Comparison of ENCODE assay signal across 8 mouse cellular contexts in genomic region chr15:78831720-78832657, GRCm38 (mm10). TPM values are rescaled to one million over a fixed set of nuclear protein-coding genes. Genes with fewer than 3 reads are reported as not detected.
A peak's percentile ranks its signal among the peaks of the same experiment; 100 is the strongest.
DNase-seq lines count a peak whose midpoint lies in the region; ATAC-seq lines count a peak whose summit lies in the region.

No protein-coding gene starts in this region.

- H3K27ac ChIP-seq in embryonic facial prominence, embryonic 12.5 days = peak overlapping the region; percentile 52; the same call in 1 of the 2 replicates
- H3K27ac ChIP-seq in intestine, embryonic 16.5 days (ENCODE audit: low read length) = peak overlapping the region; percentile 95
- H3K27ac ChIP-seq in liver, embryonic 16.5 days (ENCODE audit: low read length) = peak overlapping the region; percentile 80
- H3K27ac ChIP-seq in neural tube, embryonic 15.5 days (replicated peaks) = peak overlapping the region; percentile 77

- intact Hi-C loops in left cerebral cortex, postnatal 14 days (cut with DNase I) = no loop called here

- 0 out of 2 replicates have a peak, but pooled peaks have one; percentile 22 for ATAC-seq in embryonic facial prominence, embryonic 12.5 days (ENCODE audit: insufficient number of reproducible peaks, insufficient read depth, low FRiP score, low TSS enrichment)
- peak; percentile 63 for ATAC-seq in intestine, embryonic 16.5 days
- peak; percentile 64 for ATAC-seq in liver, embryonic 16.5 days (ENCODE audit: low read depth)
- peak; percentile 28; the same call in 1 of the 2 replicates for ATAC-seq in neural tube, embryonic 15.5 days (ENCODE audit: low FRiP score)

- no peaks in the 10 kb centered on the region for H3K36me3 ChIP-seq in embryonic facial prominence, embryonic 12.5 days
- H3K36me3 ChIP-seq in intestine, embryonic 16.5 days (ENCODE audit: control insufficient read depth, insufficient read depth, low read length) = no peaks in the 10 kb centered on the region
- H3K36me3 ChIP-seq in liver, embryonic 16.5 days (ENCODE audit: control insufficient read depth, insufficient read depth) = no peaks in the 10 kb centered on the region
- no peaks in the 10 kb centered on the region for H3K36me3 ChIP-seq in neural tube, embryonic 15.5 days

- H3K27me3 ChIP-seq in embryonic facial prominence, embryonic 12.5 days = peaks cover 7% of the 10 kb centered on the region
- no peaks in the 10 kb centered on the region for H3K27me3 ChIP-seq in intestine, embryonic 16.5 days (replicated peaks; ENCODE audit: control insufficient read depth, insufficient read depth, low read length)
- H3K27me3 ChIP-seq in liver, embryonic 16.5 days (ENCODE audit: control insufficient read depth, insufficient read depth, low read depth, low read length) = no peaks in the 10 kb centered on the region
- H3K27me3 ChIP-seq in neural tube, embryonic 15.5 days (replicated peaks) = peaks cover 15% of the 10 kb centered on the region

- H3K4me3 ChIP-seq in embryonic facial prominence, embryonic 12.5 days = no peak overlapping the region
- H3K4me3 ChIP-seq in intestine, embryonic 16.5 days (ENCODE audit: low read length) = peak overlapping the region; percentile 0
- no peak overlapping the region for H3K4me3 ChIP-seq in liver, embryonic 16.5 days (ENCODE audit: low read depth, low read length)
- H3K4me3 ChIP-seq in neural tube, embryonic 15.5 days (replicated peaks) = no peak overlapping the region

- DNase-seq in heart, adult 18-20 months = peak; percentile 63 to 86
- no peak for DNase-seq in c-Kit-positive CD71-positive TER-119-positive erythroid progenitor cells, embryonic 14.5 days (ENCODE audit: low spot score)
- no peak for DNase-seq in cerebellum, adult 18-20 months
- no peak for DNase-seq in left cerebral cortex, postnatal 14 days (ENCODE audit: low spot score in 2 of 2)

- 0 out of 2 replicates have a peak overlapping the region, but pooled peaks have one; percentile 24 for H3K9ac ChIP-seq in embryonic facial prominence, embryonic 12.5 days
- peak overlapping the region; percentile 64 for H3K9ac ChIP-seq in intestine, embryonic 16.5 days (ENCODE audit: low read depth, low read length)
- no peak overlapping the region for H3K9ac ChIP-seq in liver, embryonic 16.5 days (ENCODE audit: low read depth, low read length)
- no peak overlapping the region for H3K9ac ChIP-seq in neural tube, embryonic 15.5 days (replicated peaks)

- H3K4me1 ChIP-seq in embryonic facial prominence, embryonic 12.5 days = peaks cover 38% of the 10 kb centered on the region
- peaks cover 64% of the 10 kb centered on the region for H3K4me1 ChIP-seq in intestine, embryonic 16.5 days (ENCODE audit: control insufficient read depth, insufficient read depth, low read length)
- peaks cover 27% of the 10 kb centered on the region for H3K4me1 ChIP-seq in liver, embryonic 16.5 days (ENCODE audit: control insufficient read depth, low read depth, low read length)
- peaks cover 44% of the 10 kb centered on the region for H3K4me1 ChIP-seq in neural tube, embryonic 15.5 days

- no peak overlapping the region; the same call in 1 of the 2 replicates for H3K4me2 ChIP-seq in embryonic facial prominence, embryonic 12.5 days (replicated peaks)
- H3K4me2 ChIP-seq in intestine, embryonic 16.5 days (ENCODE audit: low read depth, low read length) = peak overlapping the region; percentile 19
- peak overlapping the region; percentile 17; the same call in 1 of the 2 replicates for H3K4me2 ChIP-seq in liver, embryonic 16.5 days (ENCODE audit: low read depth, low read length)
- no peak overlapping the region for H3K4me2 ChIP-seq in neural tube, embryonic 15.5 days

- H3K9me3 ChIP-seq in embryonic facial prominence, embryonic 12.5 days = no peaks in the 10 kb centered on the region
- H3K9me3 ChIP-seq in intestine, embryonic 16.5 days (ENCODE audit: control insufficient read depth, low read length) = no peaks in the 10 kb centered on the region
- H3K9me3 ChIP-seq in liver, embryonic 16.5 days (replicated peaks; ENCODE audit: control insufficient read depth, low read length) = no peaks in the 10 kb centered on the region
- no peaks in the 10 kb centered on the region for H3K9me3 ChIP-seq in neural tube, embryonic 15.5 days (replicated peaks)

- 32% methylated on average over 19 of the region's 19 CpGs for WGBS in embryonic facial prominence, embryonic 12.5 days
- WGBS in intestine, embryonic 16.5 days = 37% methylated on average over 19 of the region's 19 CpGs
- WGBS in liver, embryonic 16.5 days (ENCODE audit: insufficient replicate concordance) = 49% methylated on average over 19 of the region's 19 CpGs
- WGBS in neural tube, embryonic 15.5 days = 53% methylated on average over 18 of the region's 19 CpGs

RNA-seq across cellular contexts. Expression of gene Cdc42ep1, which starts 10.4 kb away (rescaled TPM):
- 25.6 and 25.7 TPM in 2 replicates for polyA plus RNA-seq in embryonic facial prominence, embryonic 12.5 days (2016; fragmentation: Nextera tagmentation; extraction: Ambion mirVana)
- total RNA-seq in heart, adult 18-20 months (2021) = 10 to 100 TPM; 26.3 to 27.9 TPM
- 34.5 and 36.1 TPM in 2 replicates for polyA plus RNA-seq in intestine, embryonic 16.5 days (2015; fragmentation: Nextera tagmentation; extraction: Ambion mirVana)
- 12.1 and 13.1 TPM in 2 replicates for polyA plus RNA-seq in liver, embryonic 16.5 days (2015; fragmentation: Nextera tagmentation; extraction: Ambion mirVana)
- 12.0 and 16.2 TPM in 2 replicates for polyA plus RNA-seq in neural tube, embryonic 15.5 days (2015; fragmentation: Nextera tagmentation; extraction: Ambion mirVana)
- 10 to 100 TPM in 1 of 2 experiments, 1 to 10 TPM in 1; 6.5 to 11.0 TPM for total RNA-seq in left cerebral cortex, postnatal 14 days (2021)

RNA-seq across cellular contexts. Expression of gene Lgals2, which starts 23.3 kb away (rescaled TPM):
- not detected in 2 replicates for polyA plus RNA-seq in embryonic facial prominence, embryonic 12.5 days (2016; fragmentation: Nextera tagmentation; extraction: Ambion mirVana)
- not detected for total RNA-seq in heart, adult 18-20 months (2021)
- polyA plus RNA-seq in intestine, embryonic 16.5 days (2015; fragmentation: Nextera tagmentation; extraction: Ambion mirVana) = 1,298 and 1,309 TPM in 2 replicates
- 9.1 and 15.8 TPM in 2 replicates for polyA plus RNA-seq in liver, embryonic 16.5 days (2015; fragmentation: Nextera tagmentation; extraction: Ambion mirVana)
- polyA plus RNA-seq in neural tube, embryonic 15.5 days (2015; fragmentation: Nextera tagmentation; extraction: Ambion mirVana) = 26.1 TPM in 1 of 2 replicates, not detected in the other
- not detected for total RNA-seq in left cerebral cortex, postnatal 14 days (2021)

RNA-seq across cellular contexts. Expression of gene Card10, which starts 29.1 kb away (rescaled TPM):
- polyA plus RNA-seq in embryonic facial prominence, embryonic 12.5 days (2016; fragmentation: Nextera tagmentation; extraction: Ambion mirVana) = 3.6 TPM in 2 replicates
- 10 to 100 TPM; 14.1 to 14.5 TPM for total RNA-seq in heart, adult 18-20 months (2021)
- polyA plus RNA-seq in intestine, embryonic 16.5 days (2015; fragmentation: Nextera tagmentation; extraction: Ambion mirVana) = 5.2 and 6.1 TPM in 2 replicates
- polyA plus RNA-seq in liver, embryonic 16.5 days (2015; fragmentation: Nextera tagmentation; extraction: Ambion mirVana) = 1.8 and 2.1 TPM in 2 replicates
- polyA plus RNA-seq in neural tube, embryonic 15.5 days (2015; fragmentation: Nextera tagmentation; extraction: Ambion mirVana) = 1.9 and 3.7 TPM in 2 replicates
- total RNA-seq in left cerebral cortex, postnatal 14 days (2021) = 1 to 10 TPM; 4.0 to 5.1 TPM

RNA-seq across cellular contexts. Expression of gene Gga1, which starts 45.0 kb away (rescaled TPM):
- 50.0 and 51.1 TPM in 2 replicates for polyA plus RNA-seq in embryonic facial prominence, embryonic 12.5 days (2016; fragmentation: Nextera tagmentation; extraction: Ambion mirVana)
- total RNA-seq in heart, adult 18-20 months (2021) = 10 to 100 TPM; 40.3 to 45.2 TPM
- polyA plus RNA-seq in intestine, embryonic 16.5 days (2015; fragmentation: Nextera tagmentation; extraction: Ambion mirVana) = 56.3 and 57.4 TPM in 2 replicates
- 18.6 and 19.6 TPM in 2 replicates for polyA plus RNA-seq in liver, embryonic 16.5 days (2015; fragmentation: Nextera tagmentation; extraction: Ambion mirVana)
- polyA plus RNA-seq in neural tube, embryonic 15.5 days (2015; fragmentation: Nextera tagmentation; extraction: Ambion mirVana) = 42.6 and 44.1 TPM in 2 replicates
- 10 to 100 TPM; 53.7 to 56.3 TPM for total RNA-seq in left cerebral cortex, postnatal 14 days (2021)

RNA-seq across cellular contexts. Expression of gene Mfng, which starts 58.7 kb away (rescaled TPM):
- polyA plus RNA-seq in embryonic facial prominence, embryonic 12.5 days (2016; fragmentation: Nextera tagmentation; extraction: Ambion mirVana) = 29.1 and 29.3 TPM in 2 replicates
- 10 to 100 TPM; 10.8 to 11.0 TPM for total RNA-seq in heart, adult 18-20 months (2021)
- polyA plus RNA-seq in intestine, embryonic 16.5 days (2015; fragmentation: Nextera tagmentation; extraction: Ambion mirVana) = 17.2 and 18.2 TPM in 2 replicates
- polyA plus RNA-seq in liver, embryonic 16.5 days (2015; fragmentation: Nextera tagmentation; extraction: Ambion mirVana) = 4.5 and 5.4 TPM in 2 replicates
- polyA plus RNA-seq in neural tube, embryonic 15.5 days (2015; fragmentation: Nextera tagmentation; extraction: Ambion mirVana) = 14.5 and 22.6 TPM in 2 replicates
- 1 to 10 TPM; 5.6 to 6.7 TPM for total RNA-seq in left cerebral cortex, postnatal 14 days (2021)

Comparison
In these comparisons a context has a peak if more than half of its experiments do, and no peak if none do; other contexts are left out.
1. H3K4me2 ChIP-seq: peak in intestine, embryonic 16.5 days (single experiment) and liver, embryonic 16.5 days (single experiment); none in embryonic facial prominence, embryonic 12.5 days (single experiment) and neural tube, embryonic 15.5 days (single experiment).
2. H3K9ac ChIP-seq: peak in embryonic facial prominence, embryonic 12.5 days (single experiment) and intestine, embryonic 16.5 days (single experiment); none in liver, embryonic 16.5 days (single experiment) and neural tube, embryonic 15.5 days (single experiment).
3. DNase-seq: peak in heart, adult 18-20 months (2 of 2); none in c-Kit-positive CD71-positive TER-119-positive erythroid progenitor cells, embryonic 14.5 days (single experiment), cerebellum, adult 18-20 months (0 of 2) and left cerebral cortex, postnatal 14 days (0 of 2).
4. RNA of gene Lgals2, which starts 23.3 kb away (polyA plus RNA-seq): 1,298 to 1,309 TPM in intestine, embryonic 16.5 days; 9.1 to 15.8 TPM in liver, embryonic 16.5 days, not detected in embryonic facial prominence, embryonic 12.5 days and 26.1 TPM in neural tube, embryonic 15.5 days; every median in the first group is over 10 times any median in the second.
5. Peak in every context shown above with its lines, with median percentiles within 50 percentile points of each other: ATAC-seq and H3K27ac ChIP-seq.